Mouse (Mus musculus): ENCODE data around the gene Nudt22.

The Nudt22 gene

DNA sequence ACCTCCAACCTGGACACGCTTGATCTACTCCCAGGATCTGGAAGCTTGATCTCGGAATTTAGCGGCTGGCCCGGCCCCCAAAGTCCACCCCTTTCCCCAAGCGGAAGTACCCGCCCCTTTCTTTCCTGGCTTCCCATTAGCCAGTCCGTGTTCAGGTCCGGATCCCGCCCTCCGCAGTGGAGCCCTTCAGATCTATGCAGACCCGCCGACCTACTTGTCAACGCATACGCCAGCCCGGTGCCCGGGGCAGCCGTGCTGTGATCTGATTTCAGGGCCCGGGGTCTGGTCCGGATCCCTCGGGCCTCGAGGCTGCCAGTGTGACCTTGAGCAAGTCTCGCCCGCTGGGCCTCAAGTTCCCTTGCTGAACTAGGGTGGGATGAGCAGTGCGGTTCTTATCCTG lies at the start of gene Nudt22, which contains the start of gene Trpt1:
Nudt22 (minus strand) TSS at position 112 of the 400 bp plus-strand sequence.
Trpt1 (plus strand) TSS at position 126 of the 400 bp plus-strand sequence.
- DNase-seq (ENCODE audit: low spot score in 2 of 2), result peak; percentile 51 to 53

DNA sequence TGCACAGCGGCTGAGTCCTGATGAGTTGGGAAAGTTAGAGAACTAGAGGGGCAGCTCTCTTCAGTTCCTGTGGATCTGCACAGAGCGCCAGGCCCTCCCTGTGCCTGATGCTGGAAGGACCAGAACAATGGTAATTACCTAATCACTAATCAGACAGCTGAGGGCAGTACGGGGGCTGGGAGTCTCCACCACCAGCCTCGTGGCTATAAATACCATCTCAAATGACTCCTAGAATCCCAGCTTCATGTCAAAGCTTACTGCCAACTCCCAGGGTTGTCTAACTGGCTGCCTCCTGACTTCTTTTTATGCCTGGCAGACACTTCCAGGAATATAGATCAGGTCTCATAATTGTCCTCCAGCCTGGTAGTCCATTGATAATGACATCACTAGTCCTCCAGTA lies 48.8 kb upstream of the Nudt22 start:
- no peak for DNase-seq (ENCODE audit: low spot score in 2 of 2)

DNA sequence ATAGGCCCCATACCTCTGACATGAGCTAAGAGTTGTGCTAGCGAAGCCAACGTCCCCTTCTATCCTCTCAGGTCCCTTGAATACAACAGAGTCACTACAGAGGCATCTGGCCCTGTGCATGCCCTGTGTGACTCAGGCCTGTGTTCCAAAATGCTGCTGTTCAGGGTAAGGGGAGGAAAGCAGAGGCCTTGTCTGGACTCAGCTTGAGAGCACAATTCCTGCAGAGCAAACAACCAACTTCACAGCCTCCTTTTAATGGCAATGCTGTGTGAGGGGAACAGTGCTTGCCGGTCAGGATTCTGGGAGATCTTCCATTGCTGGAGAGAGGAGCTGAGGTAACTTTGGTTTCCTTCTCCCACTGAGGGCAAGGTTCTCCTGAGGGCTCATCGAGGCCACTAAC lies 48.4 kb upstream of the Nudt22 start:
- DNase-seq (ENCODE audit: low spot score in 2 of 2), result no peak

- no peak for DNase-seq (ENCODE audit: low spot score in 2 of 2)
These were observed 45.3 kb upstream of the Nudt22 start for GRCm38 (mm10) chr19:7041171-7041570.

GRCm38 (mm10) chr19:7040637-7041130 lies 44.8 kb upstream of the Nudt22 start:
- DNase-seq (ENCODE audit: low spot score in 2 of 2), result peak in 1 of 2 experiments; percentile 31

DNA sequence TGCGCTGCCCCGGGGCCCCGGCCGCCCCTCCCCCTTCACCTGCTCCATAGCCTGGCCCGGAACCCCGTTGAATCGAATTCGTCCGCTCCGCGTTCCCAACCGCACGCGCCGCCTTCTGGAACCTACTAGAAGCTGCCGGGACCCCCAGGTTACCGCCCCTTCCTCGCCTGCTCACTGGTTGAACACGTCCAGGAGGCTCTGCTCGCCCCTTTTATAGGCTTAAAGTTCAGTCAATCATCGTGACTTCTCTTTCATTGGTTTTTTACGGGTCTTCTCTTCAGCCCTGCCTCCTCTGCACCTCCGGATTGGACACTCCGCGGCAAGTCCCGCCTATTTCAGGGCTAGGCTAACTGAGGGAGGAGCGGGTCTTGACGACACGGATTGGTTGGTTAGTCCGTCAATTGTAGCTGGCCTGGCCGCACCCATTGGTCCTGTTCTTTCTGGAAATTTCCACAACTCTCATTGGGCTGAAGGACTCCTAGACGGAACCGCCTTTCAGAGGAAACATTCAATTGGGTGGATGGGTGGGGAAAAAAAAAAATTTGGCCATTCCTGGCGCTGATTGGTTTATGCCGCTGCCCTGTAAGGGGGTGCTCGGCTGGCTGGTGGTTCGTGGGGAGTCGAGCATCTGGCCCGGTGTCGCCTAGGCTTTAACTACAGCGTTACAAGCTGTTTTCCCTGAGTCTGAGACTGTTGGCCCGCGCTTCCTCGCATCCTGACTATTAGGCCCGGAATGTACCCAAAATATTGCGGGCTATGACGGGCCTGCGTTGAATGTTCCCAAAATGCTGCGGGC lies 44.1 kb upstream of the Nudt22 start, which contains the start of gene Stip1:
Stip1 (minus strand) TSS at position 127 of the 796 bp plus-strand sequence.
- peak; percentile 99 for DNase-seq (ENCODE audit: low spot score in 2 of 2)

- peak; percentile 48 to 62 for DNase-seq (ENCODE audit: low spot score in 2 of 2)
These were observed 43.3 kb upstream of the Nudt22 start for GRCm38 (mm10) chr19:7039088-7039720.

DNA sequence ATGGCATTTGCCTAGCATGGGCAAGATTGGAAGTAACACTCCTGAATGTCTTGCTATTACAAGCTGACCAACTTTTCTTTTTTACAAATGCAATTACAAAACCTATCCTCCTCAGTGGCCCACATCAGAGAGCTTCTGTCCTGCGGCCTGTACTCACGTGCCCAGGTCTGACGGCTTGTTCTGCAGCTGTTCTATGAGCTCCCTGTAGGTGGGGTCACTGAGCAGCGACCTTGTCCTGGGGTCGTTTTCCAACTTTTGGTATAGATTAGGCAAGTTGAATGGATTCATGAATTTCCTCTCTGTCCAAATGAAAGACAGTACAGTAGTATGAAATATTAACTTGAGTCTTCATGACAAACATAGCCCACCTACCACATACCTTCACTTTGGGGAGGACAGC lies 38.1 kb upstream of the Nudt22 start:
- DNase-seq (ENCODE audit: low spot score in 2 of 2), result no peak

GRCm38 (mm10) chr19:7029531-7029930 lies 33.6 kb upstream of the Nudt22 start:
- no peak for DNase-seq (ENCODE audit: low spot score in 2 of 2)

DNA sequence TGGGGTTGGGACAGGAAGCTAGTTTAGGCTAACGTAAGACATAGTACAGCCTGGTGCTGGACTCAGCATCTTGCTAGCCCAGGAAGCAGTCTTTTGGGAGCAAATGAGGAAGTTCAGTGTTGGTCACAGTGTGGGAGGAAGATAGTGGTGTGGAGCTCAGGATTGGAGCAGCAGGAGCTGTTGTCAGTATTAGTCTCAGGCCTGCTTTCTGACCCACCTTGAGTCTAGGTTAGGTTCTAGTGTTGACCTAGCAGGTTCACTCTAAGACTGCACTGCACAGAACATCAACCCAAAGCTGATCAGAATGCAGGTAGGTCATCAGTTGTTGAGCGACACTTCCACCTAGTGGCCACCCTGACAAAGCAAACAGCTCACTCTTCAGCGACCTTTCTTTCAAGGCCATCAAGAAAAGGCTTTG lies 24.3 kb upstream of the Nudt22 start:
- DNase-seq (ENCODE audit: low spot score in 2 of 2), result peak; percentile 67 to 74

GRCm38 (mm10) chr19:7019191-7019590 lies 23.3 kb upstream of the Nudt22 start, which contains the start of gene Fermt3:
TSS of gene Fermt3 (minus strand) at chr19:7019469.
- peak; percentile 81 to 87 for DNase-seq (ENCODE audit: low spot score in 2 of 2)

- peak; percentile 24 to 30 for DNase-seq (ENCODE audit: low spot score in 2 of 2)
These were observed 22.6 kb upstream of the Nudt22 start for GRCm38 (mm10) chr19:7018546-7018945.

DNA sequence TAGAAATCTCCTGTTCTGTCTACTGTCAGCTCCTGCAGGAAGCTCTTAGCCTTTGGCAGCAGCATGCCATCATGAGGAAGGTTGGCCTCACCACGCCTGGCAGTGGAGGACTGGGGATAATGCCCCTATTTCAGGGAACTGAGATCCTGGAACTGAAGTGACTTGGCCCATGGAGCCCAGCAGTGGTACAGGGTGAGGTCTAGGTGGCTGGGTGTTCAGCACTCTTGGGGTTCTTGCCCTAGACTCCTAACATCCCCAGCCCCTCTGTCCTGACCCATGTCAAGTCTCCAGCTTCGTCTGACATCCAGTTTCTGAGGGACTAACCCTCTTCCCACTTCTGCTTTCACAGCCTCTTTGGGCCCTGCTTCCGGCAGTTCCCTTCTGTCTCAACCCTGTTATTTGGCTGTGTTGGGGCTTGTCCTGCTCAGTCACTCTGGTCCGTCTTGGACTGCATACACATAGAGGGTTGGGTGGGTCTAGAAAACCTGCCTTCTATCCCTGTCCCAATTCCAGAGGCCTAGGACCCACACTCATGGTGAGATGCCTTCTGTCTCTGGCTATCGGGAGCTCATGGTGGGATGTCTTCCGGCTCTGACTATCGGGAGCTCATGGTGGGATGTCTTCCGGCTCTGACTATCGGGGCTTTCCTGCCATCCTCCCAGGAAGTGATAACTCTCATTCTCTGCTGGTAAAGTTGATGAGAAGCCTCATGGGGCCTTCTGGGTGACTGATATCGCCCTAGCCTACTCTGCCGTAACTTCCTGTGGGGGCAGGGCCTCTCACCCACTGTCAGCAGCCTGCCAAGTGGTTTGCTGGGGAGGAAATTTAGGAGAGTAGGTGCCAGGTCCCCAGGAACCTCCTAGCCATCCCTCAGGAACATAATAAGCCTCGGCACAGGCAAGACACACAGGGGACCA lies 21.9 kb upstream of the Nudt22 start:
- peak; percentile 61 to 63 for DNase-seq (ENCODE audit: low spot score in 2 of 2)

GRCm38 (mm10) chr19:7014481-7015135 lies 18.7 kb upstream of the Nudt22 start:
- no peak for DNase-seq (ENCODE audit: low spot score in 2 of 2)

GRCm38 (mm10) chr19:7013984-7014383 lies 18.1 kb upstream of the Nudt22 start:
- no peak for DNase-seq (ENCODE audit: low spot score in 2 of 2)

GRCm38 (mm10) chr19:7012426-7012825 lies 16.5 kb upstream of the Nudt22 start:
- DNase-seq (ENCODE audit: low spot score in 2 of 2), result no peak

DNA sequence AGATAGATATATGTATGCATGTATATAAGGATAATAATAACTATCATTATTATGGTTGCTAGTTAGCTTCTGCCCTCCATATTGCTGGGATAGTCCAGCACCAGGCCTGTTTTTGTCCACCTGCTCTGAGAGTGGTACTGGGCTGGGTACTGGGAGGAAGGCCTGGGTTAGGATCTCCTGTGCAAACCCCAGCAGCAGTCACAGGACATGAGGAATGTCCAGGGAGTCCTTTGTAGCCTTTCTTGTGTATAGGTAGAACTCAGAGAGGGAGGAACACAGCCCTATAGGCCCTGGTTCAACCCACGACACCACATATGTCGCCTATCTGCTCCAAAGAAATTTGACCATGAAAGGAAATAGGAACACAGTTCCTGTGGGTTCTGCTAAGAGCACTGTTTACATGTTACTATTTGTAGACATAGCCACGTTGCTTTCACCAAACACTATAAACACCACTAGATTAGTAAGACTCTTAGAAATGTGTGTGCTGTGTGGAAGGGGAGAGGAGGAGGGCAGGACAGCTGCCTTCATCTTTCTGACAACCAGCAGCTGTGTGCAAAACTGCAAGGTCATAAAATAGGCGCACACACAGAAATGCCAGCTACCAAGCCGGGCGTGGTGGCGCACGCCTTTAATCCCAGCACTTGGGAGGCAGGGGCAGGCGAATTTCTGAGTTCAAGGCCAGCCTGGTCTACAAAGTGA lies 11.1 kb upstream of the Nudt22 start:
- no peak for DNase-seq (ENCODE audit: low spot score in 2 of 2)

- DNase-seq (ENCODE audit: low spot score in 2 of 2), result no peak
These were observed 3.6 kb upstream of the Nudt22 start for GRCm38 (mm10) chr19:6999360-7000063.

DNA sequence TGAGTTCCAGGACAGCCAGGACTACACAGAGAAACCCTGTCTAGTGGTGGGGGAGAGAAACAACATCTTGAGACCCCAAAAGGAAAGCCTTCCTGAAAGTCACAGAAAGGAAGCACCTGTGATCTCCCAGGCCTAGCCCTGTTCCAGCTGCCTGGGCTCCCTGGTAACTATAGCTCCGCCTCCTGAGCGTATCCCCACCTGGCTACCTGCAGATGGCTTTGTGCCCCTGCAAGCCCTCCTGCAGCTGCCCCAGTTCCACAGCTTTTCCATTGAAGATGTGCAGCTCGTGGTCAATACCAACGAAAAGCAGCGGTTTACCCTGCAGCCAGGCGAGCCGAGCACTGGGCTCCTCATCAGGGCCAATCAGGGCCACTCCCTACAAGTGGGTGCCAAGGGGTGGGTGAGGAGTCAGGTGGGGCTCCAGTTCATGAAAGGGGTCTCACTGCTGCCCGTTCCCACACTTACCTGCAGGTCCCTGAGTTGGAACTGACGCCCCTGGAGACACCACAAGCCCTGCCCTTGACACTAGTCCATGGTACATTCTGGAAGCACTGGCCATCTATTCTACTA lies 1.9 kb upstream of the Nudt22 start:
- DNase-seq (ENCODE audit: low spot score in 2 of 2), result no peak

Measured in natural killer cell, adult 2 months (primary cell).